Mouse (Mus musculus) lung, embryonic 16.5 days (tissue): ENCODE data around the gene Zfp787. TPM values are rescaled to one million over a fixed set of nuclear protein-coding genes. Genes with fewer than 3 reads are reported as not detected.

Experiments
- ATAC-seq: fragments of 200-750 bp; cut with Nextera tagmentation; 2 replicates; pipeline ENCODE4 v1.8.0; 2017; ENCODE audit warnings: low read depth, mild to moderate bottlenecking, moderate library complexity
- H3K27ac ChIP-seq: fragments of 300-500 bp; sonication (generic); 2 replicates; pipeline ENCODE4 v1.5.1; 2014; ENCODE audit warnings: mild to moderate bottlenecking, control low read depth, low read length
- H3K27me3 ChIP-seq: fragments of 300-500 bp; sonication (generic); 2 replicates; pipeline ENCODE4 v1.6.1; 2014; ENCODE audit warnings: low read depth, low read length, mixed read lengths; ENCODE audit not compliant: control insufficient read depth, insufficient read depth
- H3K36me3 ChIP-seq: fragments of 300-500 bp; sonication (generic); 2 replicates; pipeline ENCODE4 v1.6.1; 2014; ENCODE audit warnings: low read length; ENCODE audit not compliant: control insufficient read depth, insufficient read depth
- H3K4me1 ChIP-seq: fragments of 300-500 bp; sonication (generic); replicated peaks from 2 replicates; pipeline ENCODE4 v1.6.1; 2014; ENCODE audit warnings: low read length, mixed read lengths; ENCODE audit not compliant: control insufficient read depth, insufficient read depth
- H3K4me2 ChIP-seq: fragments of 300-500 bp; sonication (generic); 2 replicates; pipeline ENCODE4 v1.6.1; 2014; ENCODE audit warnings: low read depth, low read length, control low read depth
- H3K4me3 ChIP-seq: fragments of 300-500 bp; sonication (generic); 2 replicates; pipeline ENCODE4 v1.5.1; 2014; ENCODE audit warnings: mild to moderate bottlenecking, low read length, control low read depth
- H3K9ac ChIP-seq: fragments of 300-500 bp; sonication (generic); 2 replicates; pipeline ENCODE4 v1.6.1; 2014; ENCODE audit warnings: low read length, control low read depth
- H3K9me3 ChIP-seq: fragments of 300-500 bp; sonication (generic); 2 replicates; pipeline ENCODE4 v1.6.1; 2016; ENCODE audit warnings: low read length; ENCODE audit not compliant: control insufficient read depth
- WGBS: fragments of 180-500 bp; shearing (Covaris S2); extraction: QIAGEN DNeasy Blood & Tissue Kit; methylation state at CpG from one replicate; pipeline ENCODE4 v1.1.7; 2014; 5-methylcytosine and 5-hydroxymethylcytosine counted together
- polyA plus RNA-seq: library from polyadenylated mRNA; unstranded; fragments of >200 nt; fragmentation: Nextera tagmentation; extraction: Ambion mirVana; gene quantifications from 2 replicates; pipeline ENCODE4 v1.2.1, GENCODE M21; 2015

The Zfp787 gene
- polyA plus RNA-seq, 1 experiment from 2014 or later, result 22.6 TPM

DNA sequence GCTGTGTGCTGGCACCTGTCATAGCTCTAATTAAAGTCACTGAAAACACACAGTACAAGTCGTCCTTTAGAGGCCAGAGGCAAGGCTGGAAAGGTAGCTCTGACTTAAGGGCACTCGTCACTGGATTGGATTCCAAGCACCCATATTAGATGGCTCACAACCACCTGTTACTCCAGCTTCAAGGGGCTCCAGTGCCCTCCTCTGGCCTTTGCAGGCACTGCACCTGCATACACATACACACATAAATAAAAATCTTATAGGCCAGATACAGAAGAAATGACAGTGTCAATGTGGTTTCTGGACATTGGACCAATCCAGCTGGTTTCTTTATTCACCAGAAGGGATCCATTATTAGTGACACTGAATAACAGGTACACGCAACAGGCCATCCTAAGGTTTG lies 36.3 kb downstream of the Zfp787 start:
- Histone ChIP-seq H3K4me1 (no peaks in the 10 kb centered on the region), H3K27me3 (no peaks in the 10 kb centered on the region), H3K4me3 (no peak overlapping the region), H3K27ac (no peak overlapping the region), H3K9me3 (no peaks in the 10 kb centered on the region), H3K36me3 (no peaks in the 10 kb centered on the region), H3K9ac (no peak overlapping the region), H3K4me2 (no peak overlapping the region)
- ATAC-seq, result no peak
- WGBS, result 65% methylated on average over 3 of the region's 3 CpGs

Other genes starting within 250 kb of the Zfp787 start
- gene Vmn1r65, start 145.0 kb downstream of the Zfp787 start, polyA plus RNA-seq, result not detected in 2 replicates
- gene Nlrp4c, start 110.8 kb downstream of the Zfp787 start, polyA plus RNA-seq, result not detected in 2 replicates
- 48.4 and 53.1 TPM in 2 replicates for gene Zfp444, start 16.2 kb upstream of the Zfp787 start, polyA plus RNA-seq
- gene Galp, start 41.1 kb upstream of the Zfp787 start, polyA plus RNA-seq, result not detected in 2 replicates
- gene Zscan5b, start 66.3 kb upstream of the Zfp787 start, polyA plus RNA-seq, result not detected in 2 replicates
- not detected in 2 replicates for gene Epp13, start 96.7 kb upstream of the Zfp787 start, polyA plus RNA-seq
- 6.9 and 7.2 TPM in 2 replicates for gene Zfp667, start 130.6 kb upstream of the Zfp787 start, polyA plus RNA-seq
- gene Zfp583, start 175.3 kb upstream of the Zfp787 start, polyA plus RNA-seq, result 6.6 and 6.9 TPM in 2 replicates
- 1.5 and 1.8 TPM in 2 replicates for gene Gm3854, start 187.8 kb upstream of the Zfp787 start, polyA plus RNA-seq
- gene Zfp78, start 207.3 kb upstream of the Zfp787 start, polyA plus RNA-seq, result 3.1 TPM in 2 replicates
- gene Zfp28, start 227.3 kb upstream of the Zfp787 start, polyA plus RNA-seq, result 9.5 and 10.5 TPM in 2 replicates
- gene Smim17, start 242.7 kb upstream of the Zfp787 start, polyA plus RNA-seq, result 0.25 TPM in 1 of 2 replicates, not detected in the other